Mouse (Mus musculus) C2C12 (cell line): ENCODE measurements at regions not wholly inside any gene's neighbourhood (a gene's known extent, or its start where the extent isn't known, plus 50 kb on each side); places are given as distances from the start of the nearest gene placed in this dataset.

ENCODE experiments used
- CEBPB ChIP-seq: IDR thresholded peaks from one replicate; pipeline ENCODE4 v1.6.1; 2011; ENCODE audit warnings: low read depth, mild to moderate bottlenecking, control low read depth, moderate library complexity
- CTCF ChIP-seq: IDR thresholded peaks from one replicate; pipeline ENCODE4 v1.5.1; 2011; ENCODE audit not compliant: control insufficient read depth, insufficient read depth, insufficient read length
- FOSL1 ChIP-seq: IDR thresholded peaks from one replicate; pipeline ENCODE4 v1.8.0; 2011; ENCODE audit warnings: mild to moderate bottlenecking, low read length; ENCODE audit not compliant: poor library complexity, insufficient read depth, severe bottlenecking
- MAX ChIP-seq: IDR thresholded peaks from one replicate; pipeline ENCODE4 v1.6.1; 2011; ENCODE audit warnings: mild to moderate bottlenecking, control low read depth
- MYOD1 ChIP-seq: IDR thresholded peaks from one replicate; pipeline ENCODE4 v1.6.1; 2011; ENCODE audit warnings: low read depth; ENCODE audit not compliant: control insufficient read depth, insufficient read length
- USF1 ChIP-seq: IDR thresholded peaks from one replicate; pipeline ENCODE4 v1.6.1; 2011; ENCODE audit warnings: low read depth, mild to moderate bottlenecking, control low read depth, moderate library complexity

DNA sequence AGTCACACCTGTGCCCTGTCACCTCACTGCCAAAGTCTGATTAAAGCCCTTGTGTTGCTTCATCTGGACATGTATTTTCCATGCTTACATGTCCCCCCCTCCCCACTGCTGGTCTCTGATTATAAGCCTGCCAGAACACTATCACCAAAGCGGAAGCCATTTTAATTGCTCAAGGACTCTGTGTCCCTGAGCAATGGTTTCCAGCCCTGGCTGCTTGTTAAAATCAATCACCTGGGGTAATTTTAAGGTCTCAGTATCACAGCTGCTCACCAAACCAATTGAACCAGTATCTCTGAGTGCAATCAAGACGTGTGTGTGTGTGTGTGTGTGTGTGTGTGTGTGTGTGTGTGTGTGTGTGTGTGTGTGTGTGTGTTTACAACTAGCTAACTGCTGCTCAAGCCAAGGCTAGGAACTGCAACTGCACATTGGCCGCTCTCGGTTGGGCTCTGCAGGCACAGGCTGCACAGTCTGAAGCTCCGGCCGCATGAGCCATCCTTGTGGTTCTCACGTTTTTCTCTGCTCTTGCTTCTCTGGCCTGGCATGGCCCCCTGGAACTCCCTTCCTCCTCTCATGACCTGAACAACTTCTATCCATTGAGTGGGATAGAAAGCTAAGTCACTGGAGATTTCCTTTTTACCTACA lies 96.3 kb upstream of the Arntl start:
- no peak for TF ChIP-seq CEBPB
- no peak for TF ChIP-seq CTCF
- TF ChIP-seq MYOD1: no peak
- no peak for TF ChIP-seq USF1
- TF ChIP-seq MAX: no peak
- TF ChIP-seq FOSL1: no peak
